Mouse (Mus musculus) sigmoid colon, adult 10 weeks (tissue): ENCODE results near the gene Pcdh20. TPM values are rescaled to one million over a fixed set of nuclear protein-coding genes. Genes with fewer than 3 reads are reported as not detected.

Experiments used
- polyA plus RNA-seq: library from polyadenylated mRNA; stranded (reverse); fragments of 350-450 nt; fragmentation: Illumina TruSeq; extraction: RNeasy Lipid Tissue Mini Kit (QIAGEN cat#74804); gene quantifications from one replicate; pipeline ENCODE4 v1.2.3, GENCODE M21; 2014; ENCODE audit warnings: low read depth, low replicate concordance

The Pcdh20 gene
- polyA plus RNA-seq, result 2.3 TPM

DNA sequence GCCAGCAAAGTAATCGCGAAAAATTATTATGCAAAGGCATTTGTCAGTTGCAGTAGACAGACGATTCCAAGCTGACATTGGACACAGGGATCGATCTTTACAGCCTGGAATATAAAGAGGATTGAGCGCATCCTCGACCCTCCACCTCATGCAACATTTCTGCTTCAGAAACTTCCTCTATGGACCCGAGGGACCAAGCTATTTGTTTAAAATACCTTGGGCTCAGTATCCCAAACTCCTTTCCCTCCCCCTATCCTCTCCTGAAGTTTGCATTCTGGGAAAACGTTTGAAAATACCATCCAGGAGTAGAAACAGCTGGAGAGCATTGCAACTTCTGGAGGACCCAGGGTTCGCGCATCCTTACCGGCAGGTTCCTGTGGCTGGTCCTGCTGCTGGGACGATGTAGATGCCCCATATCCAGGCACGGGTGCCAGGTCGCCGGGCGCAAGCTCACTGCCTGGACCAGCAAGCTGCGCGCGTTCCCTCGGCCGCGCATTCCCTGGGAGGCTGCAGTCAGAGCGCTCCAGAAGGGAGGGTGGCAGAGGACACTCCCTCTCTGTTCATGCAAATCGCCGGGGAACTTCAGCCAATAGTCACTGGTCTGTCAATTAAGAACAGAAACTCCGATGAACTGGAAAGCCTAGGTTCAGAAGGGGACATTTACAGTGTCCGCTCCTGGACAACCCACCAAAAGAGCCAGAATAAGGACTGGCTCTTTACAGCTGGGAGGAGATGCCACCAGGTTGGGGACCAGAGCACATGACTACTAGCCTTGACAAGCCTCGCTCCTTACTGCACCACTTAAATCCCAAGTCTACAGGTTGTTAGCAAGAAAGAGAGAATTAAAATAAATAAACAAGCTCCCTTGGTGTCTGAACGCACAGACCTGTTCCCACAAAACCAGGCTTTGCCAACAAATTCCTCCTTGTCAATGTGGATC, at the start of gene Pcdh20:
Pcdh20 (minus strand) TSS at position 902 of the 940 bp plus-strand sequence.

